Mouse (Mus musculus) colon, adult 2 months (tissue): ENCODE results near the gene Mab21l3. TPM values are rescaled to one million over a fixed set of nuclear protein-coding genes. Genes with fewer than 3 reads are reported as not detected.

Source experiments
- polyA plus RNA-seq: library from polyadenylated mRNA; depleted of rRNA; stranded (reverse); fragments of >200 nt; gene quantifications from 2 replicates; pipeline ENCODE4 v1.2.3, GENCODE M21; 2012; rRNA removed

Mab21l3 gene
- polyA plus RNA-seq: 0.23 and 0.28 TPM in 2 replicates

GRCm38 (mm10) chr3:101848816-101849215 is at the start of gene Mab21l3:
Gene Mab21l3 (minus strand): TSS chr3:101848959.

Other genes with a start within 250 kb of the Mab21l3 start
- gene Atp1a1, start 244.3 kb downstream of the Mab21l3 start, polyA plus RNA-seq: 923 and 990 TPM in 2 replicates
- gene Slc22a15, start 75.5 kb upstream of the Mab21l3 start, polyA plus RNA-seq: 12.6 and 15.8 TPM in 2 replicates
- gene Nhlh2, start 161.1 kb upstream of the Mab21l3 start, polyA plus RNA-seq: not detected in 2 replicates
- gene Casq2, start 237.5 kb upstream of the Mab21l3 start, polyA plus RNA-seq: 2.0 and 2.9 TPM in 2 replicates